Mouse (Mus musculus) kidney, adult 8-10 months (tissue): ENCODE measurements around the gene Cpvl.
A peak's percentile ranks its signal among the peaks of the same experiment; 100 is the strongest.

Experiments used
- DNase-seq, 2 experiments: peaks; one replicate each; pipeline ENCODE4 v3.0.0; 2022

The Cpvl gene

GRCm38 (mm10) chr6:53931605-53932004 lies 46.9 kb downstream of the Cpvl start:
- no peak for DNase-seq

GRCm38 (mm10) chr6:53929858-53930257 lies 48.6 kb downstream of the Cpvl start:
- DNase-seq, result no peak

DNA sequence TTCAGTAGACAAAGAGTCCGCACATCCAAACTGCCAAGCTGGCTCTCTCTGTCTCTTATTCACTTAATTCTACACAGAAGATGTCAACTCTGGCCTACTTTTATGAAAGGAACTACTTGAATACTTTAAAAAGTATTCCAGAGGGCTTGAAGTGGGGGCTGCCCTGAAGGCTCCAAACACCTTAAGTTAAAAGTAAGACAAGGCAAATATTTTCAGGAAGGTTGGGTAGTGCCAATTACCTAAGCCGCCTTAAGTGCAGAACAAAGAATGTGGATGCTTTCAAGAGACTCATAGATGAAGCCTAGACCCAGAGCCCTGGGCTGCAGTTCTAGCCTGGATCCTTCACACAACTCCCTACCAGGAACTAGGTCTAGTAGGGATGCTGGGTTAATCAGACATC lies 52.3 kb downstream of the Cpvl start:
- no peak for DNase-seq

DNA sequence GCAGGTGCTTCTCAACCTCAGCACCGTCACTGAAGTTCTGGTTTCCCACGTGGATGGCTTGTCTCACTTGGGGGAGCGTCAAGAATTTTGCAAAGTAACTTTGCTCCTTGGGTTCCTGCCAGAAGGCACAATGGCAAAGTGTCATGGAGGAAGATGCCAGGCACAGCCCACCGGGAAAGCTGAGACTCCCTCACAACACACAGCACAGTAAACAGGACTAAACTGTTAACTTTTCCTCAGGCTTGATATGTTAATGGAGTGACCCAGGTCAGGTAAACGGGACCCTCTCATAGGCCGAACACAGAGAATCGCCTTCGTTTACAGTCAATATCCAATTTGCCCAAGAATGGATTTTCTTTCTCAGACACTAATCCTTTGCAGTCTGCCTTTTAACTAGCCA lies 53.3 kb downstream of the Cpvl start:
- DNase-seq, result no peak

DNA sequence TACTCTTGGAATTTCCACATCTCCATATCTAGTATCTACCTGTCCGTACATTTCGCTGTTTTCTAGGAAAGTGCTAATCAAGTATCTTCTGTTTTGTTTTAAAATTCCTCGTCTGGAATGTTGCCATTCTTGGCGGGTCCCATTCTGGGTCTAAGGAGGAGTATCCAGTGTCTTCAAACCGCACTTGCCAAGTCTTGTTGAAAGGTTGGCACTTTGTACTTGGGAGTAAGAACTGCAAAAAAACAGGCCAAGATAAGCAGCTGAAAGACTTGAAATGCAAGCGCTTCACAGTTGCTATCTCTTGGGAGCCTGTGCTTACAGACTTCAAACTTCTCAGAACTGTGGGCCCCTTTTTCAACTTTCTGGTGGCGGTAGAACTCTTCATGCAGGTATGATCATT lies 58.4 kb downstream of the Cpvl start:
- no peak for DNase-seq

- no peak for DNase-seq
Observed at GRCm38 (mm10) chr6:53917026-53917558, 61.4 kb downstream of the Cpvl start.

- no peak for DNase-seq
Observed at GRCm38 (mm10) chr6:53915347-53915746, 63.1 kb downstream of the Cpvl start.

DNA sequence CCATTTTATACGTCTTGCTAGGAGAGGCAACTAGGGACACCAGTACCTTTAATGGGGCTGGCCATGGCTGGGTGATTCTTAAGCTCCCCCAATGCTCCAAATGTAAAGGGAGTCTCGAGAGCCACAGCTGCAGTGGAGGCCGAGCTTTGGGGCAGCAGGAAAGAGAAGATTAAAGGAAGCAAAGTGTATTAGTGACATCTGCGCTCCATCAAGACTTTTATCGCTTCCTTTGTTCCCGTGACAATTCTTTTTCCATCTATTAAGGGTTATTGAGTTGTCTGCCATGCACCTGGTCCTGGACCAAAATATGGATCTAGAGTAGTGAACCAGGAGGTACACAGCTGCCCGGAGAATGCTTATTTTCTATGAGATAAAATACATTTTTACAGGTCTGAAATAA lies 65.3 kb downstream of the Cpvl start:
- no peak for DNase-seq

- no peak for DNase-seq
Observed at GRCm38 (mm10) chr6:53912112-53912782, 66.2 kb downstream of the Cpvl start.

- no peak for DNase-seq
Observed at GRCm38 (mm10) chr6:53909986-53910385, 68.5 kb downstream of the Cpvl start.

DNA sequence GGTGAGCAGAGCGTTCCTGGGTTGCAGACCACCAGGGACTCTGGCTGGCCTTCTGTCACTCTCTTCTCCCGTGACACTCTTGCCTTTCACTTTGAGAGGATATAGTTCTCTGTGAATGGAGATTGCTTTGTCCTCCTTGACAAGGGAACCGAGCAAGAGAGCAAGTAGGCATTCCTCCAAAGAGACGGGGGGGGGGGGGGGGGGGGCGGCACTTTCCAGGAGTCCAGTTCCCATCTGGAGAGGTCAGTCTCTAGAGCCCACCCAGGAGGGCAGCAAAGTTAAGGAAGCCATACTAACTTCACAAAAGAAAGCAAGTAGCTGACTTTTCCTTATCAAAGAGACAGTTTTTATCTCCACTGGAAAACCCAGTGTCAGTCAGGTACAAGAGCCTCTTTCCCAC lies 69.0 kb downstream of the Cpvl start:
- DNase-seq, result no peak

- peak; percentile 16 to 40 for DNase-seq
Observed at GRCm38 (mm10) chr6:53906871-53907270, 71.6 kb downstream of the Cpvl start.

DNA sequence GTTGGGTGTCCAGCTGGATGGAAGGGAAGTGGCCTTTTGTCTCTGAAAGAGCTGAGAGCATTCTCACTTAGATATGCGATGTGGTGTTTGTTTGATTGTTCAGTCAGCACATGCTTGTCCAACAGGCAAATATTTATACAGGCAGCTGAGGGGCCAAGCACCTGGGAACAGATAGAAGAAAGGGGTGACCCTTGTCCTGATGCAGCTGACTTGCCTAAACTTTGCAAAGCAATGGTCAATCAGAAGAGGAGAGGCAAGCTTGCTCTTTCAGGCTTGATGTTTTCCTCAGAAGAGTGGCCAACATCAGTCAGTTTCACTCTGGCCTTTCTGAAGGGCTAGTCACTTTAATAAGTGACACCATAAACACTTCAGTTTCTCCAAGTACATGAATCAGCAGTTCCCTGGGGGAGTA lies 72.4 kb downstream of the Cpvl start:
- DNase-seq, result no peak

GRCm38 (mm10) chr6:53905576-53905975 lies 72.9 kb downstream of the Cpvl start:
- no peak for DNase-seq

- DNase-seq, result no peak
Observed at GRCm38 (mm10) chr6:53904703-53905395, 73.6 kb downstream of the Cpvl start.

DNA sequence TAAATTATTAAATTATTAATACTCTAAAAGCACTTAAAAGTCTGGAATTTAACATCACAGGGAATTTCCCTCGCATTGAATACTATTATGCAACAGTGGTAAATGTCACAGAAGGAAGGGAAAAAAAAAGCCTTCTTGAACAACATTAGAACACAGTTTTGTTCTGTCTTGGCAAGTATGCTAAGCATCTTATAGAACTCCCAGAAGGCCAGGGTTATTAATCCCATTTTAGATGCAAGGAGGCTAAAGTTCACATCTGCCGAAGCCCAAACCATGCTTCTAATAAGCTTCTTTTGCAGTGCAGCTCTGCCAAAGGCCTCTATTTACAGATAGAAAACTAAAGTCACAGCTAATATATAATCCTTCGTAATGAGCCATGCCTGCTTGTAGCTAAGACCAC lies 74.3 kb downstream of the Cpvl start:
- no peak for DNase-seq

GRCm38 (mm10) chr6:53901741-53902140 lies 76.7 kb downstream of the Cpvl start:
- DNase-seq, result no peak

GRCm38 (mm10) chr6:53897872-53898464 lies 80.5 kb downstream of the Cpvl start:
- no peak for DNase-seq

DNA sequence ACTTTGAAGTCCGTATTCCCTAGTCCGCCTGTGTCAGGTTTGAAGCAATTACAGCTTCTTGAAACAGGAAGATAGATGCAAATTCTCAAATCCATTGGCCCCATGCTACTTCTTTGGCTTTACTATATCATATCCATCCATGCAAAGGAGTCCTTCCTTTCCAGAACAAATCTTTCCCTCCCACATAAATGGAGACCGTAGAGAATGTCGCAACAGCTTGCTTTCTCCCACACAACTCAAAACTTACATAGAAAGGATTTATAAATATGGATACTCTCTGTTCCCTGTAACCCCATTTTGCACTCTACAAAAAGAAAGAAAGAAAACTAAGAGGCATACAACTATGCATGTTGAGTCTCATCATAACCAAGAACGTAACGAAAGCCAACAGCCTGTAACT lies 81.3 kb downstream of the Cpvl start:
- DNase-seq, result no peak

- DNase-seq, result no peak
Observed at GRCm38 (mm10) chr6:53893731-53894130, 84.7 kb downstream of the Cpvl start.

- no peak for DNase-seq
Observed at GRCm38 (mm10) chr6:53891109-53891508, 87.4 kb downstream of the Cpvl start.

GRCm38 (mm10) chr6:53884931-53885330 lies 93.5 kb downstream of the Cpvl start:
- DNase-seq, result no peak

DNA sequence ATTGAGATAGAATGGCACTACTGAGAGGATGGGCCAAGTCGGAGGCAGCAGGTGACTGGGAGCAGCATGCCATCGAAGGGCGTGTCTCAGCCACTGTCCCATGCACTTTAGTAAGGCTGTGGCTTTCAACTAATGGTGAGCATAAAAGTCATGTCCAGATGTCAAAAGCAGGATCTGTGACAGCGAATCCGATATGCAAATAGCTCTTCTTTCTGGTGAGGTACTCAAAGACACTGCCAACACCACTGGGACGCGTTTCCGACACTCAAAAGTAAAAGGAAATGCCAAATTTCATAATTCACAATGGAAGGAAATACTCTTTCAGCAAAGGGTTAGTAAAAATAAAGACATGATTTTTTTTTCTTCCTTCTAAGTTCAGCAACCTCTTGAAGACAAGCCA lies 94.0 kb downstream of the Cpvl start:
- DNase-seq, result peak; percentile 14 to 25

- DNase-seq, result no peak
Observed at GRCm38 (mm10) chr6:53883405-53883804, 95.1 kb downstream of the Cpvl start.
